Mouse (Mus musculus) layer of hippocampus, adult 2 months (tissue): ENCODE data around the gene Cpz. TPM values are rescaled to one million over a fixed set of nuclear protein-coding genes. Genes with fewer than 3 reads are reported as not detected.
A peak's percentile ranks its signal among the peaks of the same experiment; 100 is the strongest.

ENCODE experiments used
- DNase-seq, 2 experiments: peaks; one replicate each; pipeline ENCODE4 v3.0.0; 2022; ENCODE audit warnings: low spot score in 2 of 2
- H3K27ac ChIP-seq: fragments of 200-600 bp; 2 replicates; pipeline ENCODE4 v1.8.1; 2022
- H3K4me3 ChIP-seq: fragments of 200-600 bp; 2 replicates; pipeline ENCODE4 v1.8.1; 2022; ENCODE audit warnings: mild to moderate bottlenecking
- CTCF ChIP-seq: fragments of 200-600 bp; conservative IDR thresholded peaks from 2 replicates; pipeline ENCODE4 v1.8.1; 2022; ENCODE audit warnings: antibody characterized with exemption, mild to moderate bottlenecking, moderate library complexity
- total RNA-seq, 2 experiments: library from RNA; stranded (reverse); gene quantifications; 2 replicates each; pipeline ENCODE4 v1.2.3; 2021

Gene Cpz
- total RNA-seq, 2 experiments from 2014 or later, result not detected

DNA sequence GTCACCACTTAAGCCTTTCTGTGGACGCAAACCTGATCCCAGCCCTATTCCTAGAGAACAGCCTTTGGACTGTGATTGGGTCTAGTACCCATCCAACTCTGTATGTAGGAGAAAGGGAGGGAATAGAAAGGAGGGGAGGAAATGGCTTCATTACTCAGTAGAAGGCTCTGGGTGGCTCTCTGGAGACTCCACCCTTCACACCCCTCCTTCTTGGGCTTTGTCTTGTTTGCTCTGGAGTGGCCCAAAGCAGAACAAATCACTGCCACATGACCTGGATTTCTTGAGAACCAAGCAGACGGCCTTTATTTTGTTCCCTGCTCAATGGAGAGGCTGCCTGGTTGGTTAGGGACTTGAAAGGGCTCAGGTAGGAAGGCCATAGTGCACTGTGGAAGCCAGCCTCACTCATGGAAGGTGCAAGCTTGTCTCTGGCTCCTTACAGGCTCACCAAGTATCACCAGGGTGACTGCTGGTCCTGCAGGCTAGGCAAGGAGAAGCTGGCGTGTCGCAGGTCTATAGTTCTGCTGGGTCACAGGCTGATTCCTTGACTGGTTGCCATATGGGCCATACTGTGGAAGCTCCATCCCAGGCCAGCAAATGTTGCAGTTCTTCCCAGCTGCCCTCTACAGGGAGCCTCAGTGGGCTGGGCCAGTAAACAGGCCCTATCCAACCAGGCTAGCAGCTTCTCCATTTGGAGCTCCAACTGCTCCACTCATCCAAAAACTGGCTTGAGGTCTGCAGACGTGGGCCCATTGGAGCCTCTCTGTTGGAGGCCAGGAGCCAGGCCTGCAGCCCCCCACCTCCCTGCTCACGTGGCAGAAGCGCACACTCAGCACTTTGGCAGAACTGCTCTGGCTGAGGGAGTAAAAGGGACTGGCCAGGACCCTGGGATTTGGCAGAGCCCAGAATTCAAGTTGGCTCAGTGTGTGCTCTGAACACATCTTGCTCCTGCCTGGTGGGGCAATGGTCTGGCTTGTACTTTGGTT, 26.6 kb upstream of the Cpz start:
- no peak for DNase-seq
- Histone ChIP-seq H3K4me3 (no peak overlapping the region), H3K27ac (no peak overlapping the region)
- TF ChIP-seq CTCF, result no peak

DNA sequence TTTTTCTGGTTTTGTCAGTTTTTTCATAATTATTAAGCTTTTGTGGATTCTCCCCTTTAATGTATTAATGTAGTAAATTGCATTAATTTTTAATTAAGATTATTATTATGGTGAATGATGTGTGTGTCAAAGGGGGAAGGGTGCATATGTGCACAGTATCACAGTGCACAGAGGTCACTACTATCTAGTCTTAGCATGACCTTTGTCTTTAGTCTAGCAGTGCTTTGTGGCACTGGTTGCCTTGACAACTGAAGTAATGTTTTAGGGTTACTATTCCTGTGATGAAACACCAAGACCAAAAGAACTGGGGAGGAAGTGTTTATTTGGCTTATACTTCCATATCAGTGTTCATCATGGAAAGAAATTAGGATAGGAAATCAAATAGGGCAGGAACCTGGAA, 20.6 kb upstream of the Cpz start:
- DNase-seq, result no peak

DNA sequence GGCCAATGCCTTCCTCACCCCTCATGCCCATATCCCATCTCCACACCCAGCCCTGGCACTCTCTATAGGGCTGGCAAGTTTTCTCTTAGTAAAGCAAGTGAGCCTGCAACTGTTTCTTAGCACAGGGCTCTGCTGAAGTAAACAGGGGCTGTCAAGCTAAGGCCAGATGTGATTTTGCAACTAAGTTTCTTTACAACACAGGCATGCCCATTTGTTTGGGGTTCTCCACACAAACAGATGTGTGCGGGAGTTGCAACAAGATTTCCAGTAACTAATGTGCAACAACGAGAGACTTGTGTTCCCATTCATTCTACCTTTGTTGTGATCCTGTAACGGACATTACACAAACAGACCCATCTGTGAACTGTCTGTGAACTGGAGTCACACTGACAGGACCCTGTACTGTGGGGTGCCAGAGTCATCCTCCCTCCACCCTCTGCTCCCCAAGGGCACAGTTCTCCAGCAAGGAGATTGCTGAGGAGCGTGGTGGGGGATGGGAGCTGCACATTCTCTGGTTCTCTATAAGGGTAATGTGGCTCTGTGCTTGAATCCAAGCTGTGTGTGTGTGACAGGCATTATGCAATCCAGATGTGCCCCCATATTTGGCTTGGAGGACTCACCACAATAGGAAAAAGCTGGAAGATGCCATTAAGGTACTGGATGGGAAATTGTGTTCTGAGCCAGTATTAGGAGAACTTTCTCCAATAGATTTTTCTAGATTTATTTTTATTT, 15.7 kb upstream of the Cpz start:
- no peak for DNase-seq
- no peak for TF ChIP-seq CTCF
- Histone ChIP-seq H3K27ac (no peak overlapping the region), H3K4me3 (no peak overlapping the region)

More for the DNA sequence above, 20.6 kb upstream of the Cpz start:
- Histone ChIP-seq H3K4me3 (no peak overlapping the region), H3K27ac (no peak overlapping the region)
- TF ChIP-seq CTCF, result no peak

DNA sequence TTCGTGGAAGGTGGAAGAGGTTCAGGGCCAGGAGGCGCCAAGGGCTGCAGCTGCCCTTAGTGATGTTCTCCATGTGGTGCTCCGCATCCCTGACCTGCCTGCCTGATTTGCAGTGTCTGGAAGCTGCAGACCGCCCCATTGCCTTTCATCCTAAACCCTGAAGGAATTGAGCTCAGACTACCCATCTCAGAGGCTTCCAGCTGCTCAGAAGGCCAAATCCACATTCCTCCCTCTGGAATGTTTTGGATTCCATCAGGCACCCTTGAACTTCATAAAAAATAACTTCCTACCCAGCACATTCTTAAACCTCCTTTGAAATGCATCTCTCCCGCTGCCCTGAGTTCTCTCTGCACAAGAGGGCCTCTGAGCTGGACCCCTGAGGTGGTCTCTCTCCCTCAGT, 15.1 kb upstream of the Cpz start:
- Histone ChIP-seq H3K4me3 (no peak overlapping the region), H3K27ac (no peak overlapping the region)
- no peak for TF ChIP-seq CTCF
- DNase-seq, result no peak

DNA sequence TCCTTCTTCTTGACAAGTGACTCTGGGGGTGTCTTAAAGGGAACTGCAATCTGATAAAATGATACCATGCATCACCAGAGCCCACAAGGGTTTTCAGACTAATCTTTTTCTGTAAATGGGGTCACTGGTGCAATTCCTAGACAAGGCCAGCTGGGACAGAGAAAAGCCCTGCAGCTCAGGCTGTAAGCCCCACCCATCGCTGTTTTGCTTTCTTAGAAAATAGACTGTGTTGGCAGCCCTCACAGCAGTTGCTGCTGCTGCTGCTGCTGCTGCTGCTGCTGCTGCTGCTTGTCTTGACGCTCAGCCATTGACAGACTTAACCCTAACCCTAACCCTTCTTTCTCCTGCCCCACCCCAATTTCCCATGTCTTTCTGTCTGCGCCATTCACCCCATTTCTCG, 14.1 kb upstream of the Cpz start:
- DNase-seq, result no peak
- Histone ChIP-seq H3K27ac (no peak overlapping the region), H3K4me3 (no peak overlapping the region)
- no peak for TF ChIP-seq CTCF

DNA sequence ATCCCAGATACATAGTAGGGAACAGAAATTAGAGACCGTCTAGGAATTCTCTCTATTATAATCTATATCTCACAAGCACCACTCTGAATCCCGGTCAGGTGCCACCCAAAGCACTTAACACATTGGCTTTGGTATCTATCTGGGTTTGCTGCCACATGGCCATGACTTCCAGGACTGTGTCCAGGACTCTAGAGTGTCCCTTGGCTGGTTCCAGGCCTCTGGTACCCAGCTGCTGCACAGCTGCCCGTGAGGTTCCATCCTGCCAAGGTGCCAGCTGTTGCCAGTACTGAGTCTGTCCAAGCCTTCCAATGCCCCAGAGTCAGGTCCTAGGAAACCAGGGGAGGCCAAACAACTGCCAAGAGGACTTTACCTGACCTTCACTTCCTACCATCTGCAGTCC, 12.5 kb upstream of the Cpz start:
- DNase-seq, result no peak
- Histone ChIP-seq H3K27ac (no peak overlapping the region), H3K4me3 (no peak overlapping the region)
- TF ChIP-seq CTCF, result no peak

DNA sequence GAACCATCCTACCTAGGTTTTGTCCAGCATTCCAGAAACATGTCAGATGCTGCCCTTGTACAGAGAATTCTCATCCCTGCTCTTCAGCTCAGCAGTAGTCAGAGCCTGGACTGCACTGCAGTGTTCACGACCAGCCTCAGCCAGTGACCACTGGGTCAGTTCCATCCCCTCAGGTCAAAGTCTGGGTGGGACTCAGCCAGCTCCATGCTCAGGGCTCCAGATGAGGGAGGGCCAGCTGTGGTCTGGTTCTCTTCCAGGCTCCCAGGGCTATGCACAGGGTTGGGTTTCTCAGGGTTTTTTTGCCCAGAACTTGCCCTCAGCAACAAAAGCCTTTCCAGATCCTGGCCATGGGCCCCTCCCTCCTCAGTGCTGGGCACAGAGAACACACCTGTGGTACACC, 12.0 kb upstream of the Cpz start:
- Histone ChIP-seq H3K4me3 (no peak overlapping the region), H3K27ac (no peak overlapping the region)
- TF ChIP-seq CTCF, result no peak
- DNase-seq, result no peak

DNA sequence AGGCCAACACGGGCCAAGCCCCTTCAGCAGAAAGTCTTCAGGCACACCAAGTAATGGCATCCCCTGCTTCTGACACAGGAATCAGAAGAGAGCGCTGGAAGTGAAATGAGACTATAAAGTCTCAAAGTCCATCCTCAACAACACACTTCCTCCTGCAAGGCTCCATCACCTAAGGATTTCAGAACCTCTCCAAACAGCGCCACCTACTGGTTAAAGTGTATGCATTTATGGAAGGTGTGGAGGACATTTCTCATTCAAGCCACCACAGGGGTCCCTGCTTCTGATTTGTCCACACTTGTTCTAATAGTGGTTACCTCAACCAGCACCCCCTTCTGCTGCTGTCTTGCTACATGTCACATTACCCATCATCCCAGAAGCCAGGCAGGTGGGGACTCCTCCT, 10.8 kb upstream of the Cpz start:
- no peak overlapping the region for H3K27ac ChIP-seq
- peak; percentile 68 for TF ChIP-seq CTCF
- H3K4me3 ChIP-seq, result no peak overlapping the region

DNA sequence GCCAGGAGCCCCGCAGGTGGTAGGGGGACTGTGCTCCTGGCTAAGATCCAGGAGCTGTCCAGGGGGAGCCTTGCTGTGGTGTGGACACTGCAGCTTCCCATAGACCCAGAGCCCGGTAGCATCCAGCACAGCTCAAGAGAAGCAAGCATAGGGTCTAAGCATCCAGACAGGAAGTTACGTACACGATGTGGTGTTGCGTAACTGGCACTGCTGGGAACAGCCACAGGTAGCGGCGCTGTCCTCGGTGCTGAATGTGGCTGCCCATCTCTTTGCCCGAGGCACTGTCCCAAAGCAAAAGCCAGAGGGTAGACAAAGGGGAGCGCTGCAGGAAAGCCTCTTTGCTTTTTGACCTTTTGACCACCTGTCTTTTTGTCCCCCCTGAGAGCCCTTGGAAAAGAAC, 6.1 kb upstream of the Cpz start:
- no peak for TF ChIP-seq CTCF

More for the DNA sequence above, 10.8 kb upstream of the Cpz start:
- no peak for DNase-seq

DNA sequence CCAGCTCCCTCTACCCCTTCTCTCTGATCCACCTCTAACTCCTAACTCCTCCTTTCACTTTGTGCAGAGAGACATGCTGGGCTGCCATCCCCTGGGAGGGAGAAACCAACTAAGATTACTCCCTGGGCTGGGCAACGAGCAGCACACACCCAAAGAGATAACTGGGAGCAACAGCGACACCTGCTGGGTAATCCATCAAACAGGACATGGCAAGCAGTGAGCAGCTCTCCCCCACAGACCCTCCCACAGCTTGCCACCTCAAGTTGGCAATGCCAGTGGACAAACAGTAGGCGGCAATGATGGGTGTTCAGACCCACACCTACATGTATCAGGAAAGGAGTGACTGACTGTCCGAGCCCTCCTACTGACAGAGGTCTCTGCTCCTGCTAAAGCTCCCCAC, 4.9 kb upstream of the Cpz start:
- no peak overlapping the region for H3K27ac ChIP-seq
- peak; percentile 86 for TF ChIP-seq CTCF
- no peak overlapping the region for H3K4me3 ChIP-seq
- peak; percentile 35 to 60 for DNase-seq

More for the DNA sequence above, 6.1 kb upstream of the Cpz start:
- DNase-seq, result no peak
- no peak overlapping the region for H3K4me3 ChIP-seq
- no peak overlapping the region for H3K27ac ChIP-seq

DNA sequence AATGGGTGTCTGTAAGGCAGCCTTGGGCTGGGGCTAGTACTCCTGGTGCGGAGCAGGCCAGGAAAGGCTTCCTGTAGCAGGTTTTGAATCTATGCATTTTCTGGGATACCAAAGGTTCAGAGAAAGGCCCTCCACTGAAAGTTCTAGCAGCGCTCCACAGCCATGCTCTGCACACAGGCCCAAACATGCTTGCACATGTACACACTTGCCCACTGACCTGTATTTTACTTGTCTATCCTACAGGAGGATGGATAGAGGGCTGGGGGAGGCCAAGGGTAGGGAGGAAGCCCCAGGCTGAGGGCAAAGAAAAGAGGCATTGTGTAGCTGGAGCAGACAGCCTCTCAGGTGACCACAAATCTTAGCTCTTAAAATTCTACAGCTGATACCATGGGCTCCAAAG, 1.1 kb downstream of the Cpz start:
- TF ChIP-seq CTCF, result no peak
- Histone ChIP-seq H3K4me3 (no peak overlapping the region), H3K27ac (no peak overlapping the region)
- no peak for DNase-seq

DNA sequence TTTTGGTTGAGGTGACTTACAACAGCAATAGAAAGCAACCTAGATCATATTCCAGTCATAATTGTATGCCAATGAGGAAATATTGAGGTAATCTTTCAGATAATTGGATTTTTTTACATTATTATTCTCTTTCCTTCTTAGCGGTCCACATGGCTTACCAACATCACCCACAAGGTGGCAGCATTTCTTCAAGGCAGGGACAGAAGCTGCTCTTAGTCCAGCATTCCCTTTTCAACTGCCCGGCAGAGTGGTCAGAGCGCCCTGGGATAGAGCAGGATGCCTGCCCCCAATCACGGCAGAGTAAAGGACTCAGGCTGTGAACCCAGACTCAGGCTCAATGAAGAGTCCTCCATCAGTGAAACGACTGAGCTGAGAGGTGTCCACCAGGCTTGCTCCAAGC, 1.8 kb downstream of the Cpz start:
- TF ChIP-seq CTCF, result peak; percentile 91

DNA sequence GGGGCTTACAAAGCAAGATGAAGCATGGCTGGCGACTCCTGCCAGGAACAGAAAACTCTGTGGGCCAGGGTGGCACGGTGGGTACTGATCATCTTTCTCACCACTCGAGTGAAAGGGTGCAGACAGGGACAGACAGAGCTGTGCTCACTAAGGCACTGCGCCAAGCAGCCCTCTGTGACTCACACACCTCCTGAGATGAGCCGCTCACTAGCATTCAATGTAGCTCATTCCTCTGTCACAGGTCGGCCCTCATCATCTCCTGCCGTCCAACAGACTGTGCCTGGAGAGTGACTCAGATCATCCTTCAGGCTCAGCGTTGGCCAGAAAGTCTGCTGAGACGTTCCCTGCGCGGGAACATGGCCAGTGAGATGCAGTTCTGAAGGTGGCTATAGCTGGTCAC, 8.7 kb downstream of the Cpz start:
- no peak for TF ChIP-seq CTCF
- DNase-seq, result no peak

More for the DNA sequence above, 1.8 kb downstream of the Cpz start:
- H3K27ac ChIP-seq, result no peak overlapping the region
- peak; percentile 42 to 73 for DNase-seq
- H3K4me3 ChIP-seq, result no peak overlapping the region

More for the DNA sequence above, 8.7 kb downstream of the Cpz start:
- no peak overlapping the region for H3K27ac ChIP-seq
- H3K4me3 ChIP-seq, result no peak overlapping the region
